Mouse (Mus musculus) frontal cortex, postnatal 10 days (tissue): ENCODE data around the gene Slc9a3r1.

Source experiments
- DNase-seq, 2 experiments: peaks; one replicate each; pipeline ENCODE4 v3.0.0; 2022; ENCODE audit warnings: low spot score in 2 of 2, mixed read lengths in 1 of 2

The Slc9a3r1 gene

DNA sequence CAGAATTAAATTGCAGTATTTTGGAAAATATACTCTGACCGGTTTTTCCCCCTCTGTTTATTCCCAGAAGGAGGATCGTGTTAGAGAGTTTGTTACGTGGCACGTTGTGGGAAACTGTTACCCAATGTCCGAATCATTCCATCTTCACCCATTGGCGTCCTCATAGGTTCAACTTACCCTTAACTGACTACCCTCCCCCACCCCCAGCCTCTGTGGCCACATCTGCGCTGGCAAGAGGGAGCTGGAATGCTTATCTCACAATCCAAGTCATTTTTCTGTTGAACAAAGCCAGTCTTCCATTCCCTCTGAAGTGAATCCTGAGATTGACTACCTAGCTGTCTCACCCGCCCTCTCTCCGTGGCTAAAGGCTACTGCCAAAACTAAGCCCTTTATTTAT, 938 bp upstream of the Slc9a3r1 start:
- no peak for DNase-seq

DNA sequence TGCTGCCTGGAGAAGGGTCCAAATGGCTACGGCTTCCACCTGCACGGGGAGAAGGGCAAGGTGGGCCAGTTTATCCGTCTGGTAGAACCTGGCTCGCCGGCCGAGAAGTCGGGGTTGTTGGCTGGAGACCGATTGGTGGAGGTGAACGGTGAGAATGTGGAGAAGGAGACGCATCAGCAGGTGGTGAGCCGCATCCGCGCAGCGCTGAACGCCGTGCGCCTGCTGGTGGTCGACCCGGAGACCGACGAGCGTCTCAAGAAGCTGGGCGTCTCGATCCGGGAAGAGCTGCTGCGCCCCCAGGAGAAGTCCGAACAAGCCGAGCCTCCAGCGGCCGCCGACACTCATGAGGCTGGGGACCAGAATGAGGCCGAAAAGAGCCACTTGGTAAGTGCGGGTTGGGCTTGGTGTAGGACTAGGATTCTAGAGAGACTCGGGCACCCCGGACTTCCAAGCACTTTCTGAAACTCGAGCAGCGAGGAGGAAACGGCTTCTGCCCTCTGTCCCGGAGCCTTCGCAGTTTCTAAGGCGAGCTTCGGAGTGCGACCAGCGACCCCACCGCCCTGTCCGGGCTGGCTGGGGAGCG, 518 bp downstream of the Slc9a3r1 start:
- DNase-seq: no peak

DNA sequence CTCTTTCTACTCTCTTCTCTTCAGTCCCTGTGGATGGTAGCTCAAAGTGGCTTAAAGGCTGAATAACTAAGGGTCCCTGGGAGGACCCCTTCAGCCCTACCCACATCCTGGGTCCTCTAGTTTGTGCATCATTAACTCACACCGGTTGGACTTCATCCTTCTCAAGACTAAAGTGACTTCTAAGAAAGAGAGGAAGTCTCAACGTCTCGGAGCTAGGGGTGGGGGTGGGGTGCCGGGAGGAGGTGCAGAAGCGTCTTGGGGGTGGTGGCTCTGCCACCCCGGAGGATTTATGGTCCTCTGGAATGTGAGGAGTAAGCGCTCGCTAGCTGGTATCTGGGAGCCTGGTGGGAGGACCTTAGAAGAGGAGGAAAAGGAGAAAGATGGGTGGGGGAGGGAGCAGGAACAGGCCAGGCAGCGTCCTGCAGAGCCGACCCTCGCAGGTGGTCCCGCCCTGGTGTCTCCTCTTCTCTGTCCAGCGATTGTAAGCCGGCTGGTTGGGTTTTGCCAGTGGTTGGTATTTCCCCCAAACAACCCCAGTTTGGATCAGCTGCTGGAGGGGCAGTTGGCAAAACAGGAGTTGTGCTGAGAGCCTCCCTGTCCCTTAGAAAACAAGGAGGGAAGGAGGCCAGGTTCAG, 1.3 kb downstream of the Slc9a3r1 start:
- no peak for DNase-seq

DNA sequence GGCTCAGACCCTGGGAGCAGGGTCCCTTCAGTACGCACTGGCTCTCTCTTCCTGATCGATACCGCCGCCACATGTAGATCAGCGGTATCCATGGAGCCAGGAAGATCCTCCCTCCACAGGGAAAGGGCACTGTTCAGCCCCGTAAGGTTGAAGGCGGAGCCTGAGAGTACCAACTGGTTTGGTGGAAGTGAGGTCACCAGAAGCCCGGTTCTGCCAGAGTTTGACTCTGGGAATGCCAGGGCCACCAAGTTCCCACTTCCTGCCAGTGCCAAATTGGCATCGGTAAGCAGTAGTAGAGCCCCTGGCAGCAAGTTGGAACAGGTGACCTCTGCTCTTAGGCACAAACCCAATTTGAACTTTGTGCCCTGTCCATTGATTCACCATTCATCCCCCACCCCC, 1.8 kb downstream of the Slc9a3r1 start:
- peak in 1 of 2 experiments; percentile 43 for DNase-seq

DNA sequence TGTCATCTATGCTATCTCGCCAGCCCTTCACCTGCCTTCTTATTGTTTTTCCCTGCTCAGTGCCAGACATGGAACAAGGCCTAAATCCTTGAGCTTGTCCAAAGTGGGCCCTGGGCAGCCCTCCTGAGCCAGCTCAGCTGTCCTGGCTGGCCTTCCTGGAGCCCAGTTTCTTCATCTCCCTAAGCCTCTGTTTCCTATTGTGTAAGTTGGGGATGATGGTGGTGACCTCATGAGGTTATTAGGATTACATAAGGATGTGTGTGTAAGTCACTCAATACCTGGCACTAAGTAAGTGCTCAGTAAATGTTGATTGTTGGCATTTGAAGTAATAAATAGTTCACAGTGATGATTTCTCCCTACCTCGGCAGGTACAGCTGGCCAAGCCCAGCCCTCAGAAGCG, 3.6 kb downstream of the Slc9a3r1 start:
- DNase-seq: no peak

DNA sequence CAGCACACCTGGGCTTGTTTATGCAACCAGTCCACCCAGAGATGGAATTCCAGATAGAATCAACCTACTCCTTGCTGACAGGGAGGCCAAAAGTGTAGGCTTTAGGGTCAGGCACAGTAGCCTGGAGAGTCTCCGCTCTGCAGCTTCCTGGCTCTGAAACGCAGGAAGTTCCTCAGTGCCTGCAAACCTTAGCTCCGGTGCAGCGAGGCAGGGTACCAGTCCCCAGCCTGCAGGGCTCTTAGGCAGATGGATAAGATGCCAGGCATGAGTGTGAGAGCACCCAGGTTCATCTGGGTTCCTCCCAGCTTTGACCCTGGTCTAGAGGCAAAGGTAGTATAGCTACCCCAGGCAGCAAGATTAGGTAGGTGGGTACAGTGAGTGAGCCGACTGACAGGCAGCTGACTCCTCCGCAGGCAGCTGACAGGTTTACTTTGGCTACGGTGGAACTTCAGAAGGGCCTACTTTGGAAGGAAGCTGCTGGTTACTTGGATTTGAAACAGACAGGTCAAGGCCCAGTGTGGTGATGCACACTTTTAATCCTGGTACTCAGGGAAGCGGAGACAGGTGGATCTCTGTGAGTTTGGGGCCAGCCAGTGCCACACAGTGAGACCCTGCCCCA, 4.6 kb downstream of the Slc9a3r1 start:
- no peak for DNase-seq

DNA sequence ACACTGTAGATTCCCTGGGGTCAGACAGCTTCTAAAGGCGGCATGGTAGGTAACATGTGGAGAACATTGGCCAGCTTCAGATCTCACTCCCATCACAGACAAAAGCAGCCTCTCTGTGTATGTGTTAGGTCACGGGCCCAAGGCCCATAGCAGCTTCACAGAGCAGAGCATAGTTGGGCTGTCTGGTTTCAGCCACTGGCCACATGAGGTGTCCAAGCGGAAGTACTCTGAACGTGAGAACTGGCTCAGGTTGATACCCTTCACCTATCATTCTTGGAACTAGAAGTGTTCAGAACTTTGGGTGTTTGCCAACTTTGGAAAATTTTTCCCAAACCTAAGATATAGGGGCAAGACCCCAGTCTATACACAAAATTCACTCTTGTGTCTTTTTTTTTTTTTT, 6.3 kb downstream of the Slc9a3r1 start:
- DNase-seq: no peak

DNA sequence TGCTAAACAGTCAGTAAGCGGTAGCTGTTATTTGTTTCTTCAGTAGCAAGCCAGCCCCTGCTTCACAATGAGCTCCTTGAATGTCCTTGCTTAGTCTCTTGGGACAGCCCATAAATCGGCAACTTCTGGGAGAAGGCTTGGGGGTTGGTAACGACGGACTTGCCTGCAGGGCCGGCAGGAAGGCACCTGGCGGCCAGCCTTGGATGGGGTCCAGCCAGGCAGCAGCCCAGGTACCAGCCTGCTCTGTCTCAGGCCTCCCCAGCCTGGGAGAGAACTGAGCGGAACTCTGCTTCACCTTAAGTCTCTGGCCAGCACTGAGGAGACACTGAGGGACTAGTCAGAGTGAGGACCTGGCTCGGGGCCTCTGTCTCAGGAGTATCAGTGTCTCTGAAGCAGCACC, 8.0 kb downstream of the Slc9a3r1 start:
- no peak for DNase-seq

DNA sequence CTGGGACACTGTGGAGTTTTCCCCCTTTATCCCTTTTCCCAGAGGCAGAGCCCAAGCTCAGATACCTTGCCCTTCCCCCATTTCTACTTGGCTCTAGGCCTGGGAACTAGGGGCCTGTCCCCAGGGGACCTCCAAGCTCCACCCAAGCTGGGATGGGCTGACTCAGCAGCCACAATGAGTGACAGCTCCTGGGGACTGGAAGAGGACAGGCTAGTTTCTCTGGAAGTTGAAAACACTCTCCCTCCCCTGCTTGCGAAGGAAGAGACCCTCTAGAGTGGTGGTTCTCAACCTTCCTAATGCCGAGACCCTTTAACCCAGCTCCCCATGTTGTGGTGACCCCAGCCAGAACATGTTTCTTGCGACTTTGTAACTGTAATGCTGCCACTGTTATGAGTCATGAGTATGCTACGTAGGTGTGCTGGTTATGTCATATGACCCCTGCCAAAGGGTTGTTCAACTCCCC, 9.7 kb downstream of the Slc9a3r1 start:
- DNase-seq: no peak

DNA sequence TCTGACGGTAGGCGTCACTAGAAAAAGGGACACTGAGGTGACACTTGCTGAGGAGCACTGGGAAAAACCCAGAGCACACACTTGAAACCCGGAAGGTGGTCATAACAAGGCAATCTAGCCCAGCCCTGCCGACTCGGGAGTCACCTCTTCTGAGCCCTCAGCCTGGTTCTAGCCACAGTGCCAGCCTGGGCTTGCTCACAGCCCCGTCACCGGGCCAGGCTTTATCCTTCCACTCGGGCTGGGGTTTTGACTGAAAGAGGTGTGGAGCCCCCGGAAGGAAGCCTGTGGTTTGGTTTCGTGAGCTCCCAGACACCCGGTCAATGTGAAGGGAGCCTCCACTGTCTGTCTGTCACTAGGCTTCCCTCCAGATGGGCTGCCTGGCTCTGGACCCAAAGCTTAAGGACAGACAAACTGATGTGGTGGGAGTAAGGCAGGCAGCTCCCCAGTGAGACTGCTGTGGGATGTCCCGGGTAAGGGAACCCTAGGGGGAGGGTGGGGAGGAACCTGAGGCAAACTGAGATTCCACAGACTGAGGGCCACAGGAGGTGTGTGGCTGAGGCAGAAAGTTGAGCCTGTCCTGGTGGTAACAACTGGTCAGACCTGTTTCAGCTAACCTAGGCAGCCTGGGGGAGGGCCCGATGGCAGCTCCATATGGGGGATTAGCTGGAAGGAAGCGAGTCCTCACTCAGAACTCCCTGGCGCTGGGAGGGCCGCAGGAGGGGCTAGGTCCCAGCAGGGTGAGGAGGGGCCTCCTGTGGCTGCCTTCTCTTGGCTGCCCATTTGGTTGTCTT, 10.6 kb downstream of the Slc9a3r1 start:
- DNase-seq: no peak

DNA sequence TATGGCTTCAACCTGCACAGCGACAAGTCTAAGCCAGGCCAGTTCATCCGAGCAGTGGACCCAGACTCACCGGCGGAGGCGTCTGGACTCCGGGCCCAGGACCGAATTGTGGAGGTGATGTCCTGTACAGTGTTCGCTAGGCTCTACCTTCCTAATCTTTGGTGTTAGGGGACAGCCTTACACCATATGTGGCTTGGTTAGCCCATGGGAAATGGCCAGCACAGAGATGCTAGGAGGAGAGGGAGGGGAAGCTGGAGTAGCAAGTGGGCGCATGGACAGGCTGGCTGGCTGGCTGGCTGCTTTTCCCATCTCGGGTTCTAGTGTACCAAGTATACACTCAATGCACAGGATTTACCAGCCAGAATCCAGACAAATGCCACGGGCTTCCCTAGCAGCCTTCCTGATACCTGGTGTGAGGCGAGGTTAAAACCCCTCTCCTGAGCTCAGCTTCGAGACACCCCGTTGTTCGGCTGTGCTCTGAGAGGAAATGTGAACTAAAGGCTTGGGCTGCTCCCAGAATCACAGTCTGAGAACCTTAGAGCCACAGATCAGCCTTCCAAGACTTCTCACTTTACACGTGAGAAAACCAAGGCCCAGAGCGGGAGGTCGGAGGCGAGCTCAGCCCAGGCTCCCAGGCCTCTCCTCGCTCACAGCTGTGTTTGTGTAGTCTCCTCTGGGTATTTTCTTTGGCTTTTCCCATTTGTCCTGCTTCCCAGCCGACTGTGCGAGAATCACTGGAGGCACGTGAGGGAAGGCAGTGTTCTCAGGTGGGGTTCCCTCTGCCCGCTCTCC, 13.5 kb downstream of the Slc9a3r1 start:
- no peak for DNase-seq

DNA sequence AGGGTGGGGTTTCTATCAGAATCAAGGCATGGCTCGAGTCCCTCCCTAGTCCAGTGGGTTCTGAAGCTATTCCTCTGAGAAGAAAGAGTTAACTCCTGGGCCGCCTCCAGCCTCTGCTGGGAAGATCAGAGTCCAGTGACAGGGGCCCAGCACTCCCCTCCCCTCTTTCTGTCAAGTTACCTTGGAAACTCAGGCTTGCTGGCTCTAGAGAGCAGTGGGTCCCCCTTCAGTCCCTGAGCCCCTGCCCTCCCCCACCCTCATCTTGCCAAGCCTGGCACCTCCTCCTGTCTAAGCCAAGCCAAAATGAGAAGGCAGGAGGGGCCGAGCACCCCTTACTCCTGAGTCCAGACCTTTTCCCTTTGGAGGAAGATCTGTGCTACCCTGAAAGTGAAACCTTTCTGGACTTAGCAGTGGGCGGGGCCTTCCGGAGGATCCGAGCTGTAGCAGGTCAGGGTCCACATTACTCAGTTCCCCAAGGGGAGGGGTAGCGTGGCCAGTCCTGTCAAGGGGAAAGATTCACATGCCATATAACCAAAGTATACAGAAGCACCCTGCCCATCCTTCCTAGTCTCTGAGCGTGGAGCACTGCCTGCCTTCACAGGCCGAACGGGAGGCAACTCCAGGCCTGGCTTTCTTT, 14.5 kb downstream of the Slc9a3r1 start:
- DNase-seq: no peak

DNA sequence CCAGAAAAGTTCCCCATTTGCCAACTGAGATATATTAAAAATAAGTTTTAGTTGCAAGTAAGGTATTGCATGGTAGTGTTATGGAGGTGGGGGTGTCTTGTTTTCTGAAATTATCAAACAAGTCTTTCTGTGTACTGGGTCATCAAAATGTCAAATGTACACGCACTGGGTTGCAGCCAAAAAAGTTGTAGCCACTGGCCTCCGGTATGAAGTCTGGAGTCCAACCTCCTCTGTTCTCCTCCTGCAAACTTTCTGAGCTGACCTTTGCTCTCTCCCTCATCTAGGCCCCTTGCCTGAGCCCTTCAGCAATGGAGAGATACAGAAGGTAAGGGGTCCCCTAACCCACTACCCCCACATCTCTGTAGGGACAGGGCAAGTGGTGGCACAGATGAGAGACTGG, 15.6 kb downstream of the Slc9a3r1 start:
- no peak for DNase-seq

DNA sequence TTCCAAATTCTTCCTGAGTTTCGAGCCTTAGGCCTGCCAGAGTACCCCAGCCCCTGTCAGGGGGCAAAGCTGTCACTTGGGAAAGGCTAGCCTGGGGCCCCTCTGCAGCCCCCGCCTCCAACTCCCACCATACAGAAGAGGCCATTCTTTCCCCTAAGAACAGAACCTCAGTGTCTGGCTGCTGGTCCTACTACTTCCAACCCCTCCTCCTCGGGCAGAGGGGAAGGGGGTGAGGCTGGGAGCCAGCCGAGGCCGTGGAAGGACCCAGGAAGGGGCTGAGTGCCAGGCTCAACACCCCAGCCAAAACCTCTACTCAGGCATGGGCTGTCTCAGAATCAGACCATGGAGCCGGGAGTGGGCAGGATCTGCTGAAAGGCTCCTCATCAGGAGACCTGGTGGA, 16.1 kb downstream of the Slc9a3r1 start:
- peak in 1 of 2 experiments; percentile 56 for DNase-seq

DNA sequence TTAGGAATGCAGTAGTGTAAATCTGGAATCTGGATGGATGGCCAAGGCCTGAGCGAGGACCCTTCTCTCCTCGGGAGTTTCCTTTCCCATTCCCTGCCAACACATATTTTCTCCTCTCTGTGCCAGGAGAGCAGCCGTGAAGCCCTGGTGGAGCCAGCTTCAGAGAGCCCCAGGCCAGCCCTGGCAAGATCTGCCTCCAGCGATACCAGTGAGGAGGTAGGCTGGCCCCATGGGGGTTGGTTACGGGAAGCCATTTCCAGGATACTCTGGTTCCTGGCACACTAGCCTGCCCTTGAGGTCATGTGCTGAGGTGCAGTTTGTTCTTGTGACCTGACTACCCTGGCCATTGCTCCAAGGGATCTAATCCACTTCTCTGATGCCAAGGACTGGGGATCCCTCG, 16.7 kb downstream of the Slc9a3r1 start:
- no peak for DNase-seq

DNA sequence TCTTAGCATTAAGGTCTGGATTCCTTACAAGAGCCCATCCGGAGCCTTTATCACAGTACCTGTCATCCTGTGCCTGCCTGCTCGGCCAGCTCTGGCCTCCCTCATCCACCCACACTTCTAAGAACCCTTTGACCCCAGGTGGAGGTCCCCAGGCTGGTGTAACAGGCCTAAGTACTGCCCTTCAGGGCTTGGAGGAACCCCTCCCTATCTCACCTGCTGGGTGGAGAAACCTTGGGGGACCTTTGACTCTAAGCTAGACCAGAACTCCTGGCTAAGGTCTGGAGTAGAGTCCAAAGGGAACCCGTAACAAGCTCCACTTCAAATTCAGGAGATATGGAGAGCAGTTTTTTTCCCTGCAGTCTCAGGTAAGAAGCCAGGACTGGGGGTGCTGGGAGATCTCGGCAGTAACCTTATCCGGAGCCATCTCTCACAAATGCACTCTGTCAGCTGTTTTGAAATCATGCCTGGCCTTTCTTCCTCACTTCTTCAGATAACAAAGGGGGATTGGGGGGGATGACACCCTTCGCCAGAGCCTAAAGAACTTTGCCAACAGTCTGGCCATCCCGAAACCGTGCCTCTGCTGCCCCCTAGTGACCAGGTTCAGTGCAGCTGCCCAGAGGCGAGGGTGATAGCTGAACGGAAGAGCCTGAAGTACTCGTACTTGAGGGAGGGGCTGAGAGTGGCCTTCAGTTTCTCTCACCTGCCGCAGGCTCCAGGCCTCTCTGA, 18.9 kb downstream of the Slc9a3r1 start:
- DNase-seq: peak in 1 of 2 experiments; percentile 73

DNA sequence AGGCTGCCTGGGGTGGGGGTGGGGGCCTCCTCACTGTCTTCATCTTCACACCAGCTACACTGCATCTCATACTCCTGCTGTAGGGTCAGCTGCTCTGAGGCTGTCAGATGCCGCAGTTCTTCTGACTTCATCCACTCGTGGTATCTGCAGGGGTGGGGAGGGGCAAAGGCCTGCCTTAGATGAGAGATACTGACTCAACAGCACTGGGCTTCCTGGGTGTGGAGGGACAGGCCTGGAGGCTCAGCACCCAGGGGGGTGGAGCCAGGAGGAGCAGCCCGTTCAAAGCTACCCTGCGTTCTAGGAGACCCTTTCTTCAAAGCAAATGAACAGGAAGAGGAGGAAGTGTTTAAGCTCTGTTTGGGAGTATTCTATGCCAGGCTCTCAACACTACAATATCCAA, 21.8 kb downstream of the Slc9a3r1 start:
- DNase-seq: no peak

DNA sequence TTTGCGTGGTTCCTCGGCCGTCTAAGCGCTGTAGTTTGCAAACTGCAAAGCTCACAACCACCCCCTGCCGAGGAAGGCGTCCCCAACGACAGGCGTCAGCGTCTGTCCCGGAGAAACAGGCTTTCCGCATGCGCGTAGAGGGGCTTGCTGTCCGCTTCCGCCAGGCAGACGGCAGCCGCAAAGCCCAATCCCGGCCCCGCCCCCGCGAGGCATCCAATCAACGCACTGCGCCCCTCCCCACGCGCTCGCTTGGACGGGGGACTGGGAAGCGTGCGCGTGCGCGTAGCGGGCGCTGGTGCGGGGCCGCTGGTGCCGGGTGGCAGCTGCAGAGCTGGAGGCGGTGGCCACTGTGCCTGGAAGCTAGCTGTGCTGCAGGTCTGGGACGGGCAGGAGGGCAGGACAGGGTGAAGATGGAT, 24.1 kb downstream of the Slc9a3r1 start, which contains the start of gene Tmem104:
Gene Tmem104, plus strand, starts transcription at position 264 of the 416 bp plus-strand sequence.
- peak; percentile 98 to 100 for DNase-seq

DNA sequence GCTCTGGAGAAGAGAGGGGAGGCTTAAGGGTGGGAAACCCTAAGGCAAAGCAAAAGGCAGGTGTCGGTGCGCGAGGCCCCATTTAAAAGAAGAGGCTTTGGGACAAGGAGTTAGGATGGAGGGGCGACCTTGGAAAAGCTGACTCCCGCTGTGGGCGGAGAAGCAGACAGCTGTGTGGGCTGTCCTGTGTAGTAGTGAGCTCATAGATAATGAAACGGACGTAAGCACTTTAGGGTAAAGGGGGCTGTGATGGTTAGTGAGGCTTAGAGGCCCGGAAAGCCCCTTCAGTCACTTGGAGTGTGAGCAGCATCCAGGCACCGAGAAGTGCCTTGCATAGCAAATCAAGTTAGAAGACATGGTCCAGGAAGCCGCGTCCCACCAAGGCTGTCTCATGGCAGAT, 24.6 kb downstream of the Slc9a3r1 start, which contains the start of gene Nat9:
Gene Nat9, minus strand, starts transcription at position 167 of the 400 bp plus-strand sequence.
- no peak for DNase-seq

DNA sequence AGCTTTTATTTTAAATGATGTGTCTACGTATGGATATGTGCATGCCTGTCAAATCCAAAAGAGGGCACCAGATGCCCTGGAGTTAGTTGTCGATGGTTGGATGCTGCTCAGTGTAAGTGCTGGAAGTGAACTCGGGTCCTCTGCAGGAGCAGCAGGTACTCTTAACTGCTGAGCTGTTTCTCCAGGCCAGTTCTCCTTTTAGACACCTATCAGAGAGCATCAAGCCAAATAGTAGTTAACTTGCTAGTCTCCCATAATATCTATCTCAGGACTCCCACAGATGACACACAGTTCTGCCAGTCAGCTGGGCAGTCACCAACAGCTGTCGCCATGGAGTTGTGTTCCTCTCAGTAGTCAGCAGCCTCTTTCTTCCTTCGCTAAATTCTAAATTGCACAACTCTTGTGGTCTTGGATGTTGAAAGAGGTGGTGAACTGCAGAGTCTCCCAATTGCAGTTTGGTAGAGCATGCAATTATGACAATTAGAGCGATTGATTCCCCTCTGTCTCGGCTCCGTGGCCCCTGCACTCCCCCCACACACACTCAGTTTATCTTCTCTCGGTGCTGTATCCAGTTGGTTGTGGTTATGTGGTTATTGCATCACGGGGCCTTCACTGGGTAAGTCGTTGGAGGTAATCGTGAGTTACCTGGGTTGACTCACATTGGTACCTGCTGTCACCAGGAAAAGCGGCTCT, 25.5 kb downstream of the Slc9a3r1 start:
- DNase-seq: no peak
